Mouse (Mus musculus) forebrain, embryonic 14.5 days (tissue): ENCODE data around the gene Dab2. TPM values are rescaled to one million over a fixed set of nuclear protein-coding genes. Genes with fewer than 3 reads are reported as not detected.

Source experiments
- ATAC-seq: fragments of 200-750 bp; cut with Nextera tagmentation; 2 replicates; pipeline ENCODE4 v1.8.0; 2017; ENCODE audit warnings: mild to moderate bottlenecking, moderate library complexity
- DNase-seq: peaks from one replicate; pipeline ENCODE4 v3.0.0-alpha.2; 2015; ENCODE audit warnings: low spot score
- H3K27ac ChIP-seq: fragments of 300-500 bp; sonication (generic); 2 replicates; pipeline ENCODE4 v1.5.1; 2014; ENCODE audit warnings: low read depth, mild to moderate bottlenecking, control low read depth, low read length, moderate library complexity
- H3K27me3 ChIP-seq: fragments of 300-500 bp; sonication (generic); replicated peaks from 2 replicates; pipeline ENCODE4 v1.6.1; 2014; ENCODE audit warnings: low read length, control low read depth, mixed read lengths; ENCODE audit not compliant: control insufficient read depth, insufficient read depth
- H3K36me3 ChIP-seq: fragments of 300-500 bp; sonication (generic); 2 replicates; pipeline ENCODE4 v1.6.1; 2014; ENCODE audit warnings: low read length, control low read depth; ENCODE audit not compliant: control insufficient read depth, insufficient read depth
- H3K4me1 ChIP-seq: fragments of 300-500 bp; sonication (generic); 2 replicates; pipeline ENCODE4 v1.6.1; 2014; ENCODE audit warnings: antibody characterized with exemption, low read length, control low read depth; ENCODE audit not compliant: control insufficient read depth, insufficient read depth
- H3K4me2 ChIP-seq: fragments of 300-500 bp; sonication (generic); 2 replicates; pipeline ENCODE4 v1.6.1; 2014; ENCODE audit warnings: mild to moderate bottlenecking, control low read depth, low read length
- H3K4me3 ChIP-seq: fragments of 300-500 bp; sonication (generic); 2 replicates; pipeline ENCODE4 v1.5.1; 2014; ENCODE audit warnings: low read depth, low read length, control low read depth
- H3K9ac ChIP-seq: fragments of 300-500 bp; sonication (generic); 2 replicates; pipeline ENCODE4 v1.6.1; 2014; ENCODE audit warnings: mild to moderate bottlenecking, low read length, control low read depth, moderate library complexity
- H3K9me3 ChIP-seq: fragments of 300-500 bp; sonication (generic); replicated peaks from 2 replicates; pipeline ENCODE4 v1.6.1; 2016; ENCODE audit warnings: low read length, control low read depth, mixed read lengths; ENCODE audit not compliant: control insufficient read depth
- WGBS: fragments of 180-500 bp; shearing (Covaris S2); extraction: QIAGEN DNeasy Blood & Tissue Kit; methylation state at CpG from one replicate; pipeline ENCODE4 v1.1.7; 2014; 5-methylcytosine and 5-hydroxymethylcytosine counted together
- polyA plus RNA-seq: library from polyadenylated mRNA; unstranded; fragments of >200 nt; fragmentation: Nextera tagmentation; extraction: Ambion mirVana; gene quantifications from 2 replicates; pipeline ENCODE4 v1.2.1, GENCODE M21; 2014

The Dab2 gene
- polyA plus RNA-seq, 1 experiment from 2014 or later, result 16.1 TPM

- H3K9ac ChIP-seq, result no peak overlapping the region
- ATAC-seq (no peak), DNase-seq (no peak)
- no peaks in the 10 kb centered on the region for H3K36me3 ChIP-seq
- H3K27me3 ChIP-seq, result no peaks in the 10 kb centered on the region
- no peak overlapping the region for H3K4me2 ChIP-seq
- no peak overlapping the region for H3K27ac ChIP-seq
- WGBS, result 85% methylated on average over 11 of the region's 11 CpGs
- H3K4me3 ChIP-seq, result no peak overlapping the region
- no peaks in the 10 kb centered on the region for H3K9me3 ChIP-seq
- H3K4me1 ChIP-seq, result no peaks in the 10 kb centered on the region
Observed at GRCm38 (mm10) chr15:6376785-6377184, 77.2 kb downstream of the Dab2 start.

DNA sequence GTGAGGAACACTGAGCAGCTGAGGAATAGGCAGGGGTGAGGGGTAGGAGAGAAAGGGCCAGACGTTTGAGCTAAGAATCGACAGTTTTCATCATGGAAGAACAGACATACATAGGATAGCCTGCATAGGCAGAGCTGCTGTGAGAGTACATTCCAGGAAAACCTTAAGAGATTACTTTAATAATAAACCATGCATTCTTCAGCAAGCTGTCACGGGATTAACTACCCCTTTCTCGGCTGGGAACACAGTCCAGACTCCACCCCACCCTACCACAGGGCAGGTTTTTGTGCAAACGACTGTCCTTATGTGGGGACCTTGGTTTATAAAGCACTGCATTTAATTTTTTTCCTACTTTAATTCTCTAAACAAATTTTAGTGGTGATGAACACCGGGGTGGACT lies 84.4 kb downstream of the Dab2 start:
- no peak overlapping the region for H3K4me3 ChIP-seq
- no peak overlapping the region for H3K27ac ChIP-seq
- DNase-seq, result no peak
- H3K27me3 ChIP-seq, result no peaks in the 10 kb centered on the region
- H3K9me3 ChIP-seq, result no peaks in the 10 kb centered on the region
- H3K4me1 ChIP-seq, result no peaks in the 10 kb centered on the region; the same call in 1 of the 2 replicates
- H3K36me3 ChIP-seq, result no peaks in the 10 kb centered on the region
- WGBS, result 24% methylated on average over 6 of the region's 6 CpGs
- H3K4me2 ChIP-seq, result no peak overlapping the region
- H3K9ac ChIP-seq, result no peak overlapping the region
- no peak for ATAC-seq

DNA sequence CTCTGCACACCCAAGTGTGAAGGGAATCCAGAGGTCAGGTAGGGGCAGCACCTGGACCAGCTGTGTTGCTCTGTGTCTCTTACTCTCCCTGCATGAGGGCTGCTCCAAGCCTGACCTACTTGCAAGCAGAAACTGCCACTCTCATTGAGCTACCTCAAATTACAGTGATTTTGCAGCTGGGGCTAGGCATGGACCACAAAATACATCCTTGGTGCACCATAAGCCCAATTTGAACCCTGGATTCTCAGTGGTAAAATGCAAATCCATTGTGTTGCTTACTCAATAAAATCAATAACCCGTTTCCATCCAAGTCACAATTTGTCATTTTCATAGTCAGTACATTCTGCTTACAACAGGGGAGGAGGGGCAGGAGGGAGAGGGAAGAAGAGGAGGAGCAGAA lies 85.7 kb downstream of the Dab2 start:
- Histone ChIP-seq H3K4me3 (no peak overlapping the region), H3K4me2 (no peak overlapping the region), H3K4me1 (no peaks in the 10 kb centered on the region; the same call in 1 of the 2 replicates), H3K27ac (no peak overlapping the region), H3K9me3 (no peaks in the 10 kb centered on the region), H3K9ac (no peak overlapping the region), H3K36me3 (no peaks in the 10 kb centered on the region), H3K27me3 (no peaks in the 10 kb centered on the region)
- 39% methylated on average over 1 of the region's 1 CpGs for WGBS
- DNase-seq, result no peak
- ATAC-seq, result no peak

- DNase-seq, result peak; percentile 75
- 2% methylated on average over 49 of the region's 49 CpGs for WGBS
- Histone ChIP-seq H3K27ac (no peak overlapping the region), H3K9ac (peak overlapping the region; percentile 52), H3K27me3 (no peaks in the 10 kb centered on the region), H3K4me2 (peak overlapping the region; percentile 80), H3K9me3 (no peaks in the 10 kb centered on the region), H3K4me1 (no peaks in the 10 kb centered on the region; the same call in 1 of the 2 replicates), H3K4me3 (peak overlapping the region; percentile 46), H3K36me3 (no peaks in the 10 kb centered on the region)
- peak; percentile 95 for ATAC-seq
Observed at GRCm38 (mm10) chr15:6386159-6386951, 86.8 kb downstream of the Dab2 start.

DNA sequence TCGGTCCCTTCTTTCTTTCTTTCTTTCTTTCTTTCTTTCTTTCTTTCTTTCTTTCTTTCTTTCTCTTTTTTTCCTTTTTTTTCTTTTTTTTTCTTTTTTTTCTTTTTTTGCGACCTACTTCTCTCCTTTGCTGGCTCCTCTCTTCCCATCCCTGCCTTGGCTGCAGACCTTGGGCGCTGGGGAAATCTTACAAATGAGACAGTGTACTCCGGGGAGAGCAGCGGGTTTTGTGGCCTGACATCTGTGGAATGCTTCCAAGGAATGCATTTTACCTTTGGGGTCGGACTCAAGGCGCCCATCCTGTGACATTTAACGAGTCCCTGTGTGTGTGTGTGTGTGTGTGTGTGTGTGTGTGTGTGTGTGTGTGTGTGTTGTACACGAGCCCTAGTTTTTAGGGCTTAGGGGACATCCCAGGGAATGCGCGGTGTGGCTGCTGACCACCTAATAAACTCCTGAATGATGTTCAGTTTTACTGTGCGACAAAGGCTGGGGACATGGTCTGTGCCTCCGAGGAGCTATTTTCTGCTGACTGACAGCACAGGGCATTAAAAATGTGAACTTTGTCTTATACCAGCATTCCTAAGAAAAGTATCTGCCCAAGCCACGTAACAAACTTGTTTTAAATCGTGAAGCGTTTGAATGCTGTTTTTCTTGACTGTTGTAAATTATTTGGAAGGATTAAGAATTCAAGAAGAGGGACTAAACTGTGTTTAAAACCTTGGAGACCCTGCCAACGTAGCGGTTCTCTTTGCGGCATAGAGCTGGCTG lies 87.6 kb downstream of the Dab2 start:
- ATAC-seq (no peak; the same call in 1 of the 2 replicates), DNase-seq (peak; percentile 15)
- Histone ChIP-seq H3K36me3 (no peaks in the 10 kb centered on the region), H3K9ac (peak overlapping the region; percentile 52), H3K4me2 (peak overlapping the region; percentile 80), H3K4me1 (no peaks in the 10 kb centered on the region; the same call in 1 of the 2 replicates), H3K4me3 (peak overlapping the region; percentile 46), H3K9me3 (no peaks in the 10 kb centered on the region), H3K27me3 (no peaks in the 10 kb centered on the region), H3K27ac (no peak overlapping the region)
- WGBS, result 8% methylated on average over 19 of the region's 19 CpGs

GRCm38 (mm10) chr15:6387729-6388070 lies 88.1 kb downstream of the Dab2 start:
- Histone ChIP-seq H3K4me3 (peak overlapping the region; percentile 46), H3K4me2 (peak overlapping the region; percentile 80), H3K36me3 (no peaks in the 10 kb centered on the region), H3K27ac (no peak overlapping the region), H3K27me3 (no peaks in the 10 kb centered on the region), H3K9me3 (no peaks in the 10 kb centered on the region), H3K9ac (0 out of 2 replicates have a peak overlapping the region, but pooled peaks have one; percentile 17), H3K4me1 (no peaks in the 10 kb centered on the region; the same call in 1 of the 2 replicates)
- DNase-seq, result peak; percentile 5
- 23% methylated on average over 6 of the region's 6 CpGs for WGBS
- no peak for ATAC-seq

GRCm38 (mm10) chr15:6388146-6388545 lies 88.6 kb downstream of the Dab2 start:
- Histone ChIP-seq H3K9me3 (no peaks in the 10 kb centered on the region), H3K27me3 (no peaks in the 10 kb centered on the region), H3K4me2 (no peak overlapping the region), H3K27ac (no peak overlapping the region), H3K9ac (no peak overlapping the region), H3K36me3 (no peaks in the 10 kb centered on the region), H3K4me1 (no peaks in the 10 kb centered on the region; the same call in 1 of the 2 replicates), H3K4me3 (peak overlapping the region; percentile 46; the same call in 1 of the 2 replicates)
- no peak for DNase-seq
- WGBS, result 79% methylated on average over 3 of the region's 3 CpGs
- no peak for ATAC-seq

DNA sequence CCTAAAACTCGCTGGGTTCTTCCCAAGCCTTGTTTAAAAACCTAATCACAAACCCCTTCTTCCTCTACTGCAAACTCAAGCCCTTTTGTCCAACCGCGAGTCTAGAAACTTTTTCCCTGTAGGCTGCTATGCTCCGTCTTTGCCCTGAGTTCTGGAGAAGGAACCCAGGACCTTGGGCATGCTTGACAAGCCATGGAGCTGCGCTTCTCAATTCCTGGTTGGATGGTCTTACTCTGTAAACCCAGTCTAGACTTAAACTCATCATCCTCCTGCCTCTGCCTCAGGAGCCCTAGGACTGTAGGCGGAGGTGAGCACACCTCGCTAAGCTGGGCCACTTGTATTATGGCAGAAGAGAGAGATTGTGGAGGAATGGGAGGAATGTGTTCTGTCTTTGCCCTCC lies 89.0 kb downstream of the Dab2 start:
- no peaks in the 10 kb centered on the region; the same call in 1 of the 2 replicates for H3K4me1 ChIP-seq
- no peak overlapping the region for H3K4me2 ChIP-seq
- H3K9me3 ChIP-seq, result no peaks in the 10 kb centered on the region
- no peak for DNase-seq
- no peak overlapping the region for H3K27ac ChIP-seq
- H3K9ac ChIP-seq, result no peak overlapping the region
- WGBS, result 92% methylated on average over 7 of the region's 7 CpGs
- no peaks in the 10 kb centered on the region for H3K27me3 ChIP-seq
- no peaks in the 10 kb centered on the region for H3K36me3 ChIP-seq
- no peak overlapping the region for H3K4me3 ChIP-seq
- no peak for ATAC-seq

DNA sequence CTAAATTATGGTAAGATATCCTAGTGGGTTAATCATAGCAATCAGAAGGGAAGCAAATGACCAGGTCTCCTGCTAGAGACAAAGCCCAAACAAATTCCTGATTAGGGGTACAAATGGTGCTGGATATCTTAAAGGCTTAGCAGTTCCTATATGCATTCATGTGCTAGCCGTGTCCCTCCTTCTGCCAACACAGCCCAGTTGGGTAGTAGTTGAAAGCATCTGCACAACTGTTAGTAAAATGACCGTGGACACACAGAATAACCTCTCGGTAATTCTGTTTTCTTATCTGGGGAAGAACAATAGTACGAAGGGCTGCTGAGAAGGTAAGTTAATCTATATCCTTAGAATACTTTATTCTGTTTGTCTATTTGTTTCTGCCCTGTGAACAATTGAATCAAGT lies 90.5 kb downstream of the Dab2 start:
- no peaks in the 10 kb centered on the region for H3K27me3 ChIP-seq
- no peak for DNase-seq

More for the DNA sequence above, 90.5 kb downstream of the Dab2 start:
- WGBS, result 73% methylated on average over 4 of the region's 4 CpGs
- no peak for ATAC-seq
- no peaks in the 10 kb centered on the region for H3K9me3 ChIP-seq
- H3K36me3 ChIP-seq, result no peaks in the 10 kb centered on the region
- H3K4me3 ChIP-seq, result no peak overlapping the region
- no peak overlapping the region for H3K4me2 ChIP-seq
- H3K4me1 ChIP-seq, result no peaks in the 10 kb centered on the region
- H3K9ac ChIP-seq, result no peak overlapping the region
- H3K27ac ChIP-seq, result no peak overlapping the region
